In the genomic region with DNA sequence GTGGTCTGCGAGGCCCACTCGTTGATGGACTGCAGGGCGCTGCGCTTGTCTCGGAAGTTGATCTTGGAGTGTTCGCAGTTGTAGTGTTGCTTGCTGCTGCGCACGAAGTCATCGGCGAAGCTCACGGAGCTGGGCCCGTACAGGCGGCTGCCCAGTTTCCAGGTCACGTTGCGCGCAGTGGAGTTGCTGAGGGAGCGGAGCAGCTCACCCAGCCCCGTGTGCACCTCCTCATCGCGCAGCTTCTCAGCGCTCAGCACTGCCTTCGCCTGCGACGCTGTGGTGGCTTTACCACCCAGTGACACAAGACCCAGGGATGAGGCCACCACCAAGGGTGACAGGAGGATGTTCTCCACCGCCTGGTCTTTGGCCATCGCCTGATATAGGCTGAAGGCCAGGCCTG, we compare ENCODE assay signal across 16 mouse cellular contexts. TPM values are rescaled to one million over a fixed set of nuclear protein-coding genes. Genes with fewer than 3 reads are reported as not detected.
DNase-seq lines count a peak whose midpoint lies in the region; ATAC-seq and TF ChIP-seq lines count a peak whose summit lies in the region.
"Had no signal": no experiment of that assay in that cellular context is flagged by ENCODE, and none has a peak within 500 bp of the region (broad histone marks: within the 10 kb centered on the region; RNA-seq: fewer than 3 reads in every experiment).

No protein-coding gene starts in this region.

- no peaks in the 10 kb centered on the region for H3K9me3 ChIP-seq in forebrain, embryonic 10.5 days
- H3K9me3 ChIP-seq in forebrain, postnatal 0 days (ENCODE audit: low read length): no peaks in the 10 kb centered on the region
- H3K9me3 ChIP-seq in kidney, embryonic 14.5 days (ENCODE audit: control insufficient read depth, low read length): no peaks in the 10 kb centered on the region

- WGBS in forebrain, embryonic 10.5 days: 96% methylated on average over 26 of the region's 26 CpGs
- WGBS in forebrain, postnatal 0 days: 93% methylated on average over 26 of the region's 26 CpGs
- 94% methylated on average over 26 of the region's 26 CpGs for WGBS in kidney, embryonic 14.5 days

- H3K4me2 ChIP-seq in forebrain, postnatal 0 days (ENCODE audit: low read depth): no peak overlapping the region
- peak overlapping the region; percentile 86; the same call in 1 of the 2 replicates for H3K4me2 ChIP-seq in kidney, embryonic 14.5 days (replicated peaks; ENCODE audit: low read depth, low read length)

- no peak for DNase-seq in forebrain, embryonic 10.5 days (ENCODE audit: extremely low spot score, low spot score)
- no peak for DNase-seq in forebrain, postnatal 0 days
- DNase-seq in kidney, postnatal 14 days: no peak
- no peak for DNase-seq in testis, postnatal 14 days (ENCODE audit: low spot score)
- no peak for DNase-seq in right cerebral cortex, postnatal 4 days
- DNase-seq in gastrocnemius, postnatal 25 days: no peak
- DNase-seq: adrenal gland, adult 2 months; cerebellum, adult 8-10 months; heart, postnatal 4 days; kidney, adult 8-10 months; right cerebral cortex, postnatal 14 days; thymus, postnatal 25 days had no signal

- H3K9ac ChIP-seq in forebrain, postnatal 0 days: no peak overlapping the region
- no peak overlapping the region; the same call in 1 of the 2 replicates for H3K9ac ChIP-seq in kidney, embryonic 14.5 days (ENCODE audit: low read depth, low read length)
- H3K9ac ChIP-seq: liver, embryonic 14.5 days had no signal

- TF ChIP-seq CTCF in forebrain, postnatal 0 days (IDR thresholded peaks at IDR 0.05; ENCODE audit: low read depth): no peak
- TF ChIP-seq CTCF in testis, adult 2 months (IDR thresholded peaks at IDR 0.05; ENCODE audit: control insufficient read depth, insufficient read depth, insufficient replicate concordance, low read depth, low read length): no peak

- H3K4me3 ChIP-seq in forebrain, embryonic 10.5 days: no peak overlapping the region
- H3K4me3 ChIP-seq in forebrain, postnatal 0 days (ENCODE audit: low read depth, low read length): no peak overlapping the region
- no peak overlapping the region for H3K4me3 ChIP-seq in kidney, embryonic 14.5 days (ENCODE audit: low read length)
- peak overlapping the region; percentile 61 for H3K4me3 ChIP-seq in testis, adult 2 months (ENCODE audit: control insufficient read depth, low read depth, low read length)

- no peaks in the 10 kb centered on the region for H3K27me3 ChIP-seq in forebrain, embryonic 10.5 days (ENCODE audit: poor library complexity, severe bottlenecking)
- no peaks in the 10 kb centered on the region for H3K27me3 ChIP-seq in forebrain, postnatal 0 days (ENCODE audit: insufficient read depth, low read length)
- H3K27me3 ChIP-seq in kidney, embryonic 14.5 days (ENCODE audit: control insufficient read depth, insufficient read depth, low read length): no peaks in the 10 kb centered on the region
- no peaks in the 10 kb centered on the region; the same call in 1 of the 2 replicates for H3K27me3 ChIP-seq in testis, adult 2 months (ENCODE audit: control insufficient read depth, insufficient read depth, low read length)
- H3K27me3 ChIP-seq: CH12.LX had no signal

- H3K36me3 ChIP-seq in forebrain, embryonic 10.5 days (replicated peaks): peaks cover 70% of the 10 kb centered on the region
- peaks cover 6% of the 10 kb centered on the region; the same call in 1 of the 2 replicates for H3K36me3 ChIP-seq in forebrain, postnatal 0 days (ENCODE audit: insufficient read depth)
- H3K36me3 ChIP-seq in kidney, embryonic 14.5 days (ENCODE audit: control insufficient read depth, insufficient read depth, low read length): peaks cover 68% of the 10 kb centered on the region
- H3K36me3 ChIP-seq in testis, adult 2 months (ENCODE audit: control insufficient read depth, insufficient read depth, low read length): no peaks in the 10 kb centered on the region

- H3K4me1 ChIP-seq in forebrain, embryonic 10.5 days: peaks cover 59% of the 10 kb centered on the region
- H3K4me1 ChIP-seq in forebrain, postnatal 0 days (ENCODE audit: insufficient read depth): peaks cover 13% of the 10 kb centered on the region; the same call in 1 of the 2 replicates
- H3K4me1 ChIP-seq in kidney, embryonic 14.5 days (ENCODE audit: control insufficient read depth, insufficient read depth, low read length): peaks cover 33% of the 10 kb centered on the region
- peaks cover 17% of the 10 kb centered on the region for H3K4me1 ChIP-seq in testis, adult 2 months (ENCODE audit: control insufficient read depth, insufficient read depth, low read length)

- ATAC-seq in forebrain, postnatal 0 days: no peak
- no peak for ATAC-seq in kidney, embryonic 14.5 days (ENCODE audit: low FRiP score, low TSS enrichment)

- peak overlapping the region; percentile 27; the same call in 1 of the 2 replicates for H3K27ac ChIP-seq in forebrain, embryonic 10.5 days
- H3K27ac ChIP-seq in forebrain, postnatal 0 days (ENCODE audit: low read depth, low read length): no peak overlapping the region
- H3K27ac ChIP-seq in kidney, embryonic 14.5 days (ENCODE audit: low read depth, low read length): no peak overlapping the region
- H3K27ac ChIP-seq in testis, adult 2 months (ENCODE audit: control insufficient read depth, insufficient read depth, low read depth, low read length): no peak overlapping the region
- H3K27ac ChIP-seq: liver, embryonic 14.5 days had no signal

- TF ChIP-seq POLR2A in testis, adult 2 months (IDR thresholded peaks at IDR 0.05; ENCODE audit: control insufficient read depth, low read depth, low read length): no peak

RNA-seq across cellular contexts. Expression of gene Serpinh1, which starts 4.2 kb away (rescaled TPM):
- polyA plus RNA-seq in forebrain, embryonic 10.5 days (2016; fragmentation: Nextera tagmentation; extraction: Ambion mirVana): 825 and 923 TPM in 2 replicates
- 127 and 160 TPM in 2 replicates for total RNA-seq in forebrain, postnatal 0 days (2014; rRNA removed)
- polyA plus RNA-seq in forebrain, postnatal 0 days (2015; fragmentation: Nextera tagmentation; extraction: Ambion mirVana): 117 and 121 TPM in 2 replicates
- 459 and 599 TPM in 2 replicates for polyA plus RNA-seq in kidney, embryonic 14.5 days (2014; fragmentation: Nextera tagmentation; extraction: Ambion mirVana)
- polyA plus RNA-seq in testis, adult 2 months (2012; rRNA removed): 17.8 and 18.8 TPM in 2 replicates
- total RNA-seq in gastrocnemius, postnatal 25 days (2021): 100 to 1,000 TPM; 123 to 166 TPM
- total RNA-seq: CH12.LX had no signal

RNA-seq across cellular contexts. Expression of gene Gdpd5, which starts 32.3 kb away (rescaled TPM):
- polyA plus RNA-seq in forebrain, embryonic 10.5 days (2016; fragmentation: Nextera tagmentation; extraction: Ambion mirVana): 12.7 and 15.9 TPM in 2 replicates
- 36.2 and 41.2 TPM in 2 replicates for total RNA-seq in forebrain, postnatal 0 days (2014; rRNA removed)
- polyA plus RNA-seq in forebrain, postnatal 0 days (2015; fragmentation: Nextera tagmentation; extraction: Ambion mirVana): 30.9 and 38.2 TPM in 2 replicates
- polyA plus RNA-seq in kidney, embryonic 14.5 days (2014; fragmentation: Nextera tagmentation; extraction: Ambion mirVana): 12.1 and 15.4 TPM in 2 replicates
- polyA plus RNA-seq in testis, adult 2 months (2012; rRNA removed): 9.9 and 11.1 TPM in 2 replicates
- 1 to 10 TPM; 2.6 to 3.0 TPM for total RNA-seq in gastrocnemius, postnatal 25 days (2021)
